Mouse (Mus musculus) splenic B cell, adult 2 months (primary cell): ENCODE data around the gene Shroom4.
"Not testable (repeated sequence)": the region's sequence is repeated elsewhere in the genome, so short reads cannot be mapped to it uniquely, and the experiment has no call there.

Experiments used
- DNase-seq: peaks from one replicate; pipeline ENCODE4 v3.0.0-alpha.2; 2011; ENCODE audit warnings: low read depth, low spot score
- H3K27me3 ChIP-seq: 2 replicates; pipeline ENCODE4 v1.6.1; 2012; ENCODE audit warnings: mild to moderate bottlenecking, low read length, moderate library complexity, mixed read lengths; ENCODE audit not compliant: control insufficient read depth, poor library complexity, insufficient read depth, severe bottlenecking
- H3K36me3 ChIP-seq: 2 replicates; pipeline ENCODE4 v1.6.1; 2012; ENCODE audit warnings: mild to moderate bottlenecking, low read length, moderate library complexity, mixed read lengths; ENCODE audit not compliant: control insufficient read depth, poor library complexity, insufficient read depth, severe bottlenecking

The Shroom4 gene

DNA sequence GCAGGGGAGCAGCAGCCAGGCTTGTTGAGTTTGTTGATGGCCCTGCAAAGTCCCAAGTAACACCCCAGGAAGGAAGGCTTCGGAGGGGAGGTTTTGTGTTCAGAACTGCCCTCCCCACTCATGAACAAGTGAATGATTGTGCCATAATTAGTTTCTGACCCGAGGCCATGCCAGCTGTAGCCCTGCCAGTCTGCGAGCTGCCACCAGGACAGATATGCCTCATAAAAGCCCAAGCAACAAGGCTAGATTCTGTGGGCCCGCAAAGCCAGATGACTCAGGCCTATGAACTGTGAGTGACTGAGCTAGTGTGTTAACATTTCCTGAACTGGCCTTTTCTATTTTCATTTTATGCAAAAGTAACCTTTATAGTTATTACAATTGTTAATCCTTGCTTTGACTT is 48.3 kb downstream of the Shroom4 start:
- H3K27me3 ChIP-seq, result no peaks in the 10 kb centered on the region
- no peak for DNase-seq
- no peaks in the 10 kb centered on the region for H3K36me3 ChIP-seq

DNA sequence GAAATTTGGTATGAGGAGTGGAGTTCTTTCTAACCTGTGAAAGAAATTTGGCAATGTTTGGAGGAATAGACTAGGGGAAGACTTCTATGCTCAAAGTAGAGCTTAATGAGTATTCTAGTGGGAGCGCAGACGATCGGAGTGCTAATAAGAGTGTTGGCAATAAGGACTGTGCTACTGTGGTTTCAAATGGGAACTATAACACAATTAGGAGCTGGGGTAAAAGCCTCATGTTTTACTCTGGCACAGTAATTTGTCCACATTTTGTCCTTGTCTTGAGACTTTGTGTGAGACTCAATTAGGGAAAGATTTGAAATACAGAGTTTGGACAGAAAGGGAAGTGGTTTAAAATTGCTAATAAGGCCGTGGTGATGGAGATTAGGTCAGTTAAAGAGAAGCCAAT is 53.6 kb downstream of the Shroom4 start:
- Histone ChIP-seq H3K36me3 (no peaks in the 10 kb centered on the region), H3K27me3 (no peaks in the 10 kb centered on the region)
- no peak for DNase-seq

DNA sequence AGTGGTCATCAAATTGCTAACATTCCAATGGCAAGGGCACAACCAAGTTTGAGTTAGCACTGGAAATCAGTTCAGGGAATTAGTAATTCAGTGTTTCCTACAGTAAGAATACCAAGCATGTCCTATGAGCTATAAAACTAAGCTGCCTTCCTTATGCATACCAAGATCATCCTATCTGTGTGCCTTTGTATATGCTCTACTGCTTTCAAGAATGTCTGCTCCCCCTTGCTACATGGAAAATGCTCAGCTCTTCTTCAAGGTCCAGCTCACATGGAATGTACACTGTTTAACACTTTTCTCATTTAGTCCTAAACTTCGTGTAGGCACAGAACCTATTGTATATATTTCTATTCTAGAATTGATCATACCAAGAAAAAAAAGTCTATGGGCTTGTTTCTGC is 69.6 kb downstream of the Shroom4 start:
- H3K36me3 ChIP-seq, H3K27me3 ChIP-seq, DNase-seq: not testable (repeated sequence)

DNA sequence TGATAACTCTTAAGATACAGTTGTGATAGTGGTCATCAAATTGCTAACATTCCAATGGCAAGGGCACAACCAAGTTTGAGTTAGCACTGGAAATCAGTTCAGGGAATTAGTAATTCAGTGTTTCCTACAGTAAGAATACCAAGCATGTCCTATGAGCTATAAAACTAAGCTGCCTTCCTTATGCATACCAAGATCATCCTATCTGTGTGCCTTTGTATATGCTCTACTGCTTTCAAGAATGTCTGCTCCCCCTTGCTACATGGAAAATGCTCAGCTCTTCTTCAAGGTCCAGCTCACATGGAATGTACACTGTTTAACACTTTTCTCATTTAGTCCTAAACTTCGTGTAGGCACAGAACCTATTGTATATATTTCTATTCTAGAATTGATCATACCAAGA is 72.9 kb downstream of the Shroom4 start:
- DNase-seq, H3K27me3 ChIP-seq, H3K36me3 ChIP-seq: not testable (repeated sequence)

DNA sequence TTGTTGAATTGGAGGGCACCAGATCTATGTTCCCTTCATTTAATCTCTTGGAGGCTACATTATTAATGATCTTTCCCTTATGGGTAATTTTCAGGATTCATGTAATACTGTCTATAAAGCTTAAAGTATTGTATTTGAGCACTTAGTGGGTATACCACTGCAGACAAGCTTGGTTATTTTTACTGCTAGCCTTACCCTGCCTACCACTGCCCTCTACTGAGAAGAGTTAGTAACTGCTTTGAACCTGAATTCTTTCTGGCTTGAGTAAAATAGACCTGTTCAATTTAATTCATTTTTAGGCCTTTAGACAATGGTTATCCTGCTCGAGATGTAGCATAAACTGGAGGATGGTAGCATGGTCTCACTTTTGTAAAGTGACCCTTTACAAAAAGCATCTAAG is 75.5 kb downstream of the Shroom4 start:
- no peak for DNase-seq
- no peaks in the 10 kb centered on the region for H3K27me3 ChIP-seq
- no peaks in the 10 kb centered on the region for H3K36me3 ChIP-seq

DNA sequence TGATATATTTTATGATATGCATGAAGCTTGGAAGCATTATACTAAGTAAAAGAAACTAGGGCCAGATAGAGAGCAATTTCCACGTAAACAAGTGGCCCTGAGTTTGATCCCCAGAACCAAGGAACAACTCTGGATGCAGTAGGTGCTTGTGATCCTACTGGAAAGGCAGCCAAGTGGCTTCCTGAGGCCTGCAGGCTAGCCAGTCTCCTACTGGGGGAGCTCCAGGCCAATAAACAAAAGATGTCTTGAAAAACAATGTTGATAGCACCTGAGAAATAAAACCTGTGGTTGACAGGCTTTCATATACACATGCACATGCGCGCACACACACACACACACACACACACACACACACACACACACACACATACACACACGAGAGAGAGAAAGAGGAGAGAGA is 82.6 kb downstream of the Shroom4 start:
- Histone ChIP-seq H3K27me3 (no peaks in the 10 kb centered on the region), H3K36me3 (no peaks in the 10 kb centered on the region)
- DNase-seq, result no peak

DNA sequence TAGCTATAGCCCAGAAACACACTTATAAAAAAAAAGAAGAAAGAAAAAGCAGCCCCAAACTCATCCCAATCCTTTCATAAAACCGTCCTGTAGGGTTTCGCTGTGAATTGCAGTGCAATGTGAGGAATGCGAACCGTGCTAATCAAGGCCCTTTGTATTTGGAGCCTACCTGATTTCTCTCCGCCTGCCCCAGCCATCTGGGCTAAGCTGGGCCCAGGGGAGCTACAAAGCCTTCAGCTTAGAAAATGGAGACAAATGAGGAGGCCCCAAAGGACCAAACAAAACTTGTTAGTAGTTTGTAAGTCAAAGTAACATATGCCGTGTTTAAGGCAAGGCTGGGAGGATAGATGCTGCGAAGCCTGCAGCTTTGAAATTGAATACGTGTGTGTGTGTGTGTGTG is 84.2 kb downstream of the Shroom4 start:
- no peaks in the 10 kb centered on the region for H3K27me3 ChIP-seq
- H3K36me3 ChIP-seq, result no peaks in the 10 kb centered on the region
- DNase-seq, result no peak

DNA sequence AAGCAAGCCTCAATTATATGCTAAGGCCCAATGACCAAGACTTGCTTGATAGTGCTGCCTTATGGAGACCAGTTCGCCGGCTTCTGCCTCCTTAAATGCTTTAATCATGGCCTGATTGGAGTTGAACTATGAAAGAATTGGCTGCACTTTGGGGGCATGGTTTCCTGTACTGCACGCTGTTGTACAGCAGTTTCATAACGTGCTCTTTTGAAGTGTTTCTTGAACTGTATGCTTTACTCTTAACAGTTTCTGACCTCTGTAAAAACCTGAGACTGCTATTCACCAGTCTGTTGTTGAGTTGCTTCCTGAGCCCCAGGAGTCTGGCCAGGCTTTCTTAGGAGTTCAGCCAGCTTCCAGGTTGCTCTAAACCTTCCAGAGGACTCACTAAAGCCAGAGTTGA is 90.8 kb downstream of the Shroom4 start:
- DNase-seq, result no peak
- H3K36me3 ChIP-seq, result no peaks in the 10 kb centered on the region
- H3K27me3 ChIP-seq, result no peaks in the 10 kb centered on the region

DNA sequence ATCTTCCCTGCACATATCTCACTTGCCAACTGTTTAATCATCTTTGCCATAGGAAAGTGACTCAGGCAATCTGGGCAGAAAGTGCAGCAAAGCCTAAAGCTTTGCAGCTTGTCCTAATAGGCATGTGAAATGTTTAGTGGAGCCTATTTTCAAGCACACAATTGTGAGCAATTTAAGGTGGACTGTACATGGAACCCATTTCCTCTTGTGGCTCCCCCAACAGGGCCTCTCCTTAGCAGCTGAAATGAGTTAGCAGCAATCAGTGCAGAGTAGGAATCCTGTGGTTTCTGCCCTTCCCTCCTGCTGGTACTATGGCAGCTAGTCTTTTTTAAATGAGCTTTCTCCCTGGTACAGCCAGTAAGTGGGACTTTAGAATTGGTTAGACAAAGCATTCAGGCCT is 95.8 kb downstream of the Shroom4 start:
- DNase-seq, result no peak
- Histone ChIP-seq H3K27me3 (no peaks in the 10 kb centered on the region), H3K36me3 (no peaks in the 10 kb centered on the region)

DNA sequence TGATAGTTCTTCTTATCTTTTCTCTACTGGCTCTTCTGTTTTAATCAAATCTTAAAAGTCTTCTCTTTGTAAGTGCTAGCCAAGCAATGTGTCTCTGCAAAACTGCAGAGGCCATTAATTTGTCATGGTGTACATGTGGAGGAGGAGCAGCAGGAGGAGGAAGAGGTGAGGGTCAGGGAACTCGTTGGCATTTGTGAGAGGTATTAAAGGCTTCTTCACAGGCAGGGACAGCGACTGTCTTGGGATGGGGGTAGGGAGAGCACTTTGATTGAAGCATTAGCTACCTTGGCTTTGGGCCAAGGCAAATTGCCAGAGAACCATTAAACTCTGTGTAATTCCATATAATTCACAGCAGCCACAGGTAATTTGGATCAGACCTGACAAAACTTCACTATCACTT is 96.7 kb downstream of the Shroom4 start:
- no peak for DNase-seq
- H3K36me3 ChIP-seq, result no peaks in the 10 kb centered on the region

DNA sequence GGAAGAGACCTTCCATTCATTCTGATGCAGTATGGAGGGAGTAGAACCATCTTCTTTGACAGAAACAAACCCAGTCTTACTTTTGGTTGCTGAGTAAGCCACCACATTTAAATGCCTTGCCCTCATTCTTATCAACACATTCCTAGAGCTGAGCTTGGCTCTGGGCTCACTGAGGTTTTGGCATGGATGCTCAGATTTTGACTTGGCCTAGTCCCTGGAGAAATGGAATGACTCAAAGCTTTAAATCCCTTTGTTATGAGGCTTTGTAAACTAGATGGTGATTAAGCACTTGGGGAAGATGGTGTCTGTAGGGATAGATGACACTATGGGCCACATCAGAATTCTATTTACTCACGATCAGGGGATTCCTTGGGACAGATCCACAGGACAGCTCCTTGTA is 102.2 kb downstream of the Shroom4 start:
- DNase-seq, result no peak
- H3K36me3 ChIP-seq, result no peaks in the 10 kb centered on the region
- H3K27me3 ChIP-seq, result no peaks in the 10 kb centered on the region

More for the DNA sequence above, 96.7 kb downstream of the Shroom4 start:
- H3K27me3 ChIP-seq, result no peaks in the 10 kb centered on the region

DNA sequence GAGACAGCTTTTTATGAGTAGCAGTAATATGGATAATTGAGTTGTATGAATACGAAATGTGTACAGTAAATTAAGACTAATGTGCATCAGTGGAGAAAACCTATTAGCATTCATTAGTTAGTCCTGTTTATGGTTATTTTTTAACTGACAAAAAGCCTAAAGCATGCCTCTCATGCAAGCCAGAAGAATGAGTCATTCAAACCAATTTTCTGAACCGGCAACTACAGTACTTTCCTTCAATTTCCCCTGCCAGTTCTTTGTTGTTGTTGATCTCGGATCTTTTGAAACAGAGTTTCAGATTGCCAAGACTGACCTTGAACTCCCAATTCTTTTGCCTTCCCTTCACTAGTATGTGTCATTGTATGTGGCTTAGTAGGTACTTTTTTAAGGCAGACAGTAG is 117.6 kb downstream of the Shroom4 start:
- Histone ChIP-seq H3K36me3 (no peaks in the 10 kb centered on the region), H3K27me3 (no peaks in the 10 kb centered on the region)
- DNase-seq, result no peak

DNA sequence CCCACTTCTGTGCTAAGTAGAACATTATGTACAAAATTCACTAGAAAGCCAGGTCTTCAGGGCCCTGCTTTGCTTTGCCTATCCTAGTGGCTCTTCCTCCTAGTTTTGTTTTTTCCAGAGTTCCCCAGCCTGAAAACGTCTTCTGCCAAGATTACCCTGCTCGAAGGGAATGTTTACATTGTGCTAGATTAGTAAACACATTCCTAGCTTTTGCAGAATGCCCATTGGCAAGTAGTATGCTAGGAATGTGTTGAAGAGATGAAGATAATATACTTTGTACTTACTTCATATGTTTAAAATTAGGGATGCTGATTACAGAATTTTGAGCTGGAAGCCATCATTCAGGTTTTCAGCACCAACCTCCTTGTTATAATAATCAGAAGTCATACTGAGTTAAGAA is 118.8 kb downstream of the Shroom4 start:
- no peak for DNase-seq
- H3K27me3 ChIP-seq, result no peaks in the 10 kb centered on the region
- no peaks in the 10 kb centered on the region for H3K36me3 ChIP-seq

DNA sequence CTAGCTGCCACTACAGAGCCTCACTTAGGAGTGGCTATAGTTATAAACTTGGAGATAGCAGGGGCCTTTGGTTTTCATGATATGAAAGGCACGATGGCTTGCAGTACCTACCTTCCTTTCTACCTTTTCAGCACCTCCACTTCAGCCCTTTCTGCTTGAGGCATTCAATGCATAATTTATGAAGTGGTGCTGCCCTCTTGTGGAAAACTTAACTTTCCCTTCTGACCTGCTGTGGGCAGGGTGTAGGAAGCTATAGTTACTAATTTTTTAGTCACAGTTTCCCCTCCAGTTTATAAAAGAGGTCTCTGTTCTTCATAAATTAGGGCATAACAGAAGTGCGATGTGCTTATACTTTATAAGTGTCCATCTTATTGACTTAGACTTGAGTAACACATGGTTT is 123.3 kb downstream of the Shroom4 start:
- no peaks in the 10 kb centered on the region for H3K36me3 ChIP-seq
- no peaks in the 10 kb centered on the region for H3K27me3 ChIP-seq

DNA sequence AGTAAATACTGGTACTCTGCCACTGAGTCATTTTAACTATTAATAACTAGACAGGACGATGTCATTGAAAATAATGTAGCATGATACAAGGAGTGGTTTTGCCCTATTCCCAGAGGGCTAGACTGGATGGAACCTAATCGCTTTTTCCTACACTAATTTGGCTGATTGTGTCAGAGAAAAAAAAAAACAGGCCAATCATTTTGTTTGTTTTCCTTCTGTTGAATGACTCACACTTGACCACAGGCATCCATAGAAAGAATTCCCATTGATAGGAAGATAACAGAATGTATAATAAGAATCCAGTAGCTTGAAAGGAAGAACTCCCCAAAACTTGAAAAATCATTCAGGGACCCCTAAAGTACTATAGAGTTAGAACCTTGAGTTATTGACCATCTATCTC is 137.0 kb downstream of the Shroom4 start:
- no peak for DNase-seq
- Histone ChIP-seq H3K36me3 (no peaks in the 10 kb centered on the region), H3K27me3 (no peaks in the 10 kb centered on the region)

More for the DNA sequence above, 123.3 kb downstream of the Shroom4 start:
- DNase-seq, result no peak

DNA sequence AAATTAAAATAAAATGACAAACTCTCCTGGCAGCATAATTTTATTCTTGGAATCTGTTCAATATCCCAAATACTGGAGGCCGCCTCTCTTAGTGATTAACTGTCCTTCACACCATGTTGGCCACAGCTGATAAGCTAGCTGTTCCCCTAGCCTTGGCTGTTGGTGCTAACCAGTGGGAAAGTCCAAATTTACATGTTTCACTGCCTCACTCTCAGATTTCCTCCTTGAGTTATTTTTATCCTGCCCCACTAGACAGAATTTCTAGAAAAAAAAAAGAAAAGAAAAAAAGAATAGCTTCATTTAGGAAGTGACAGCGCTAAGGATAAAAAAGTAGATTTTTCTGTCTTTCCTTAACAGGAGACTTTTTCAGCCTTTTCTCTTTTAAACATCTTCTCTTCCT is 138.0 kb downstream of the Shroom4 start:
- DNase-seq, result no peak
- H3K27me3 ChIP-seq, result no peaks in the 10 kb centered on the region
- no peaks in the 10 kb centered on the region for H3K36me3 ChIP-seq
